Mouse (Mus musculus): ENCODE measurements around the gene Gna13. TPM values are rescaled to one million over a fixed set of nuclear protein-coding genes. Genes with fewer than 3 reads are reported as not detected.
A peak's percentile ranks its signal among the peaks of the same experiment; 100 is the strongest.
"Not testable (repeated sequence)": the region's sequence is repeated elsewhere in the genome, so short reads cannot be mapped to it uniquely, and the experiment has no call there.

The Gna13 gene
- total RNA-seq, 2 experiments from 2014 or later, result 55.5 to 60.9 TPM

- DNase-seq (ENCODE audit: low spot score in 2 of 2), result no peak
- no peak for TF ChIP-seq CTCF (conservative IDR thresholded peaks at IDR 0.05)
- no peak overlapping the region for H3K27ac ChIP-seq
- no peak overlapping the region for H3K4me3 ChIP-seq
Observed at GRCm38 (mm10) chr11:109335890-109336289, 26.7 kb upstream of the Gna13 start.

DNA sequence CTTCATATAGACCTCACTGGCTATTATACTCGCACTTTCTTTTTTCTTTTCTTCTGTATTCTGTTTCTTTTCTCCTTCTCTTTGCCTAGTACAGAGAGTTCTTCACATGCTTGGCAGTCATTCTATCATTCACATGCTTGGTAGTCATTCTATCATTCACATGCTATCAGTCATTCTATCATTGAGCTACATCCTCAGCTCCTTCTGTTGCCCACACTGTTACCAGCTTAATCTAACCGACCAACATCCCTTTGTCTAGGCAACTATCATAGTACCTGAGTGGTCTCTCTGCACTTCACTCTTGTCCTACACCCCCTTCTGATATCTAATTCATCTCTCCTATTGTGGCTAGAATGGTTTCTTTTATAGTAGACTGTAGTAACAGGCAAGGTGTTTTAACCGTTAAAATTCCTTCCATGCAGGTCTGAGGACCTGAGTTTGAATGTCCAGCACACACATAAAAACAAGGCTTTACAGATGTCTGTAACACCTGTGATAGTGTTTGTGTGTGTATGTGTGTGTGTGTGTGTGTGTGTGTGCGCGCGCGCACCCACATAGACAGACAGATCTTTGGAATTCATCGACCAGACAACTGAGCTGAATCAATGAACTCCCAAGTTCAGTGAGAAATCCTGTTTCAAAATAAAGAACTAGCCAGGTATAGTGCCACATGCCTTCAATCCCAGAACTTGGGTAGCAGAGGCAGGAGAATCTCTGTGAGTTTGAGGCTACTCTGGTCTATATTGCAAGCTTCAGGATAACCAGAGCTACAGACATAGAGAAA, 23.3 kb upstream of the Gna13 start:
- DNase-seq (ENCODE audit: low spot score in 2 of 2), result no peak
- Histone ChIP-seq H3K27ac (no peak overlapping the region), H3K4me3 (no peak overlapping the region)
- no peak for TF ChIP-seq CTCF (conservative IDR thresholded peaks at IDR 0.05)

- no peak overlapping the region for H3K27ac ChIP-seq
- DNase-seq (ENCODE audit: low spot score in 2 of 2), result no peak
- TF ChIP-seq CTCF (conservative IDR thresholded peaks at IDR 0.05), result no peak
- no peak overlapping the region for H3K4me3 ChIP-seq
Observed at GRCm38 (mm10) chr11:109340541-109340940, 22.1 kb upstream of the Gna13 start.

DNA sequence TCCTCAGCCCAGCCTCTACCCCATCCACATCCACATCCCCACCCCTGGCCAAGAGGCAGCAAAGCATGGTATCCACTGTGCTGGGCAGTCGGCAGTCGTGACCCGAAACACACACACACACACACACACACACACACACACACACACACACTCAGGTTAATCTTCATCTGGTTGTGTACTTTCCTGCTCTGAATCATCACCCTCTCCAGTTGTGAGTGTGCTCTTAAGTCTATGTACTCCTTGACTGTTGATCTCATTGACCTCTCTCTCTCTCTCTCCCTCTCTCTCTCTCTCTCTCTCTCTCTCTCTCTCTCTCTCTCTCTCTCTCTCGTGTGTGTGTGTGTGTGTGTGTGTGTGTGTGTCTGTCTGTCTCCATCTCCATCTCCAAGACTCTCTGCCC, 20.0 kb upstream of the Gna13 start:
- not testable (repeated sequence) for H3K4me3 ChIP-seq, H3K27ac ChIP-seq

DNA sequence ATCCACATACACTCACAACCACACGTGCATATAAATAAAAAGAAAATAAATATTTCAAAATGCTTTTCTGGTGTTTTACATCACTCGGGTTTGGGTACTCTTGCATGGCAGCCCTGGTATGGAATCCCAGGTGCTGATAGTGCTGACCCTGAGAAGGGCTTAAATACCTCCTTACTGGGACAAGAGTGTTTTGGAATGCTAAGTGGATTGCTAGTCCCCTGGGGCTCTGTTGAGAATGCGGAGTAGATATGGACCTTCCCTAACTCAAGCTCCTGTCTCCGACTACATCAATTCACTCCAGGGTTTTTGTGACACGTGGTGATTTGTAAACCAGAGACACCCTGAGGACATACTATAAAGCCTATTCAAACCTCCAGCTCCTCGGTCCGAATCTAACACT, 19.1 kb upstream of the Gna13 start:
- H3K27ac ChIP-seq, result peak overlapping the region; percentile 73
- H3K4me3 ChIP-seq, result no peak overlapping the region
- no peak for TF ChIP-seq CTCF (conservative IDR thresholded peaks at IDR 0.05)
- no peak for DNase-seq (ENCODE audit: low spot score in 2 of 2)

More for the DNA sequence above, 20.0 kb upstream of the Gna13 start:
- not testable (repeated sequence) for DNase-seq (ENCODE audit: low spot score in 2 of 2)

- DNase-seq (ENCODE audit: low spot score in 2 of 2), result no peak
- Histone ChIP-seq H3K4me3 (no peak overlapping the region; the same call in 1 of the 2 replicates), H3K27ac (peak overlapping the region; percentile 73)
- peak; percentile 71 for TF ChIP-seq CTCF (conservative IDR thresholded peaks at IDR 0.05)
Observed at GRCm38 (mm10) chr11:109343991-109344599, 18.5 kb upstream of the Gna13 start.

DNA sequence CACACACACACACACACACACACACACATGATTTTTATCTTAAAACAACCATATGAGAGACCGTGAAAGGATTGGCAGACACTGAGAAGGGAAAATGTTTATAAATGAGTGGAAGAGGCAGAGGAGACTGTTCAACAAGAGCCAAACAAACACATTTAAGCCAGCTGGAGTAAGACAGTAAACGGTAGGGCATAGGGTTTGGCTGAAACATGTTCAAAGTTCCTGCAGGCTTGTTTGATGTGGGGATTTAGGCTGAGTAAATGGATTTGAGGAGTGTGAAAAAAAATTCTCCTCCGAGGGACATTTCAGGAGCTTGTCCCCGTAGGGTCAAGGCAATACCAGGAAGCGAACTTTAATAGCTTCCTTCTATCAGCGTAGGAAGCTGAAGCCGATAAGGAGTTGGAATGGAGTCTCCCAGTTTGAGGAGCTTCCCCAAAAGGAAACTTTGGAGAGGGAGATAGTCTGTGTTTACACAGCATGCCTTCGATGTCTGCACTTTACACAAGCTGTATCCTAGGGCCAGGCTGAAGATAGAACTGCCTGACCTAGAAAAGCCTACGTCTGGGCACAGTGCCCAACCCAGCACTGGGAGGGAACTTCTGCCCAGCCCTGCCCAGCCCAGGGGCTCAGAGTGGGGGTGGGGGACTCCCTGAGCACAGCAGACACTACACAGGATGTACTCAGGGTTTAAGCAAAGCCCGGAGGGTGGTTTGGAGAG, 15.2 kb upstream of the Gna13 start:
- peak; percentile 51 to 76 for DNase-seq (ENCODE audit: low spot score in 2 of 2)
- H3K4me3 ChIP-seq, result peak overlapping the region; percentile 6; the same call in 1 of the 2 replicates
- no peak for TF ChIP-seq CTCF (conservative IDR thresholded peaks at IDR 0.05)
- peak overlapping the region; percentile 63 for H3K27ac ChIP-seq

DNA sequence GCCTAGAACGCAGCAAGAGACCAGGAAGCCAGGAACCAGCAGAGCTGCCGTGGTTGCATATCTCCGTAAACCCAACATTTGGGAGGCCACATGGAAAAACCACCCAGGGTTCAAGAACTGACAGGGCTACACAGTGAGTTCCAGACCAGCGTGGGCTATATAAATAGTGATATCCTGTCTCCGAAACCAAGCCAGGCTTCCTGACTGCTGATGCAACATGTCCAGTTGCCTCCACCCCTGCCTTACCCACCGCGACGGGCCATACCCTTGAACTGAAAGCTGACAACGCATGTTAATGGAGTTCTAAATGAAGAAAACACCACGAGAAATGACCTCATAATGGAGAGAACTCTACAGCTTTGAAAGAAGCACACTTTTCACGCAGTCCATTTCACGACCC, 14.2 kb upstream of the Gna13 start:
- no peak for TF ChIP-seq CTCF (conservative IDR thresholded peaks at IDR 0.05)
- H3K27ac ChIP-seq, result peak overlapping the region; percentile 63
- H3K4me3 ChIP-seq, result no peak overlapping the region
- no peak for DNase-seq (ENCODE audit: low spot score in 2 of 2)

- no peak for TF ChIP-seq CTCF (conservative IDR thresholded peaks at IDR 0.05)
- Histone ChIP-seq H3K4me3 (no peak overlapping the region), H3K27ac (peak overlapping the region; percentile 39; the same call in 1 of the 2 replicates)
- no peak for DNase-seq (ENCODE audit: low spot score in 2 of 2)
Observed at GRCm38 (mm10) chr11:109349652-109350316, 12.8 kb upstream of the Gna13 start.

DNA sequence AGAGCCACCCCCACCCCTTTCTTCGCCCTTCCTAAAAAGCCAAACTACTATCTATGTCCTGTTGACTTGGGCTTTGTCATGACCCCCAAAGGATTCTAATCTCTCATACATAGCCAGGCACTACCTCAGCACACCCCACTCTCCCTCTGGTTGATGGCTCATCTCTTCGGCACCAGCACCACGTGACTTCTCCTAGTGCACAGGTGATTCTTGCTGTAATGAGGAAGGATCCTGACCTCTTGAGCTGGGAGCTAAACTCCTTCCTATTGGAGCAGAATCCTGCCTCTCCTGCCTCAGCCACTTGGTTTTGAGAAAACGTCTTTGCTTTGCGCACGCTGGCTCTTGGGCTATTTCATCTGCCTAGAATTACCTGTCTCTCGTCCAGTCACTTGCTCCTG, 12.3 kb upstream of the Gna13 start:
- TF ChIP-seq CTCF (conservative IDR thresholded peaks at IDR 0.05), result no peak
- no peak overlapping the region for H3K27ac ChIP-seq
- no peak for DNase-seq (ENCODE audit: low spot score in 2 of 2)

DNA sequence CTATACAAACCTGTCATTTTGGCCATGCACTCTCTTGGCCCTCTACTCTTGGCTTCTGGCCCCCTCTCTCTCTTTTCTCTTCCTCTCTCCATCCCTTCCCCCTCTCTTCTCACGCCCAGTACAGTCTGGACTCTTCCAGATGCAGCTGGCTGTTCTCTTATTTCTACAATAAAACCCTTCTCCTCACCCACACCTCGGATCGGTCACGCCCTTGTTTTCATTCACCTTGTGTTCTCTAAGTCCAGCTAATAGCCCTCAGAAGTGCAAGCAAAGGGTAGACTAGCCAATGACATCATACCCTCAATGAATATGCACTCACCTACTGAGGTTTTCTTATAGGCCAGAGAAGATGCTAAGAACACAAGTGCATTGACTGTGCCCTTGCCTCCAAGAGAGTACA, 11.1 kb upstream of the Gna13 start:
- no peak for TF ChIP-seq CTCF (conservative IDR thresholded peaks at IDR 0.05)
- H3K27ac ChIP-seq, result no peak overlapping the region
- no peak overlapping the region for H3K4me3 ChIP-seq
- no peak for DNase-seq (ENCODE audit: low spot score in 2 of 2)

More for the DNA sequence above, 12.3 kb upstream of the Gna13 start:
- no peak overlapping the region for H3K4me3 ChIP-seq

- Histone ChIP-seq H3K27ac (peak overlapping the region; percentile 84), H3K4me3 (no peak overlapping the region)
- no peak for TF ChIP-seq CTCF (conservative IDR thresholded peaks at IDR 0.05)
- no peak for DNase-seq (ENCODE audit: low spot score in 2 of 2)
Observed at GRCm38 (mm10) chr11:109353391-109354235, 9.0 kb upstream of the Gna13 start.
